Mouse (Mus musculus): ENCODE measurements around the gene Xrra1. TPM values are rescaled to one million over a fixed set of nuclear protein-coding genes. Genes with fewer than 3 reads are reported as not detected.

Xrra1 gene
- polyA plus RNA-seq, 1 experiment from 2014 or later = 0.44 TPM

- H3K4me2 ChIP-seq = no peak overlapping the region
- no peak overlapping the region for H3K4me3 ChIP-seq (ENCODE audit: low read depth, low read length)
- WGBS = 82% methylated on average over 2 of the region's 2 CpGs
- no peak overlapping the region for H3K27ac ChIP-seq (ENCODE audit: low read depth, low read length)
- no peak overlapping the region for H3K9ac ChIP-seq (ENCODE audit: low read length)
- DNase-seq (ENCODE audit: low spot score, missing footprints) (no peak), ATAC-seq (ENCODE audit: low FRiP score) (no peak)
- H3K27me3 ChIP-seq (ENCODE audit: control insufficient read depth, insufficient read depth, low read length) = no peaks in the 10 kb centered on the region
- no peaks in the 10 kb centered on the region for H3K9me3 ChIP-seq (ENCODE audit: control insufficient read depth, low read length)
- H3K4me1 ChIP-seq (ENCODE audit: control insufficient read depth, insufficient read depth, low read length) = peaks cover 6% of the 10 kb centered on the region; the same call in 1 of the 2 replicates
- no peaks in the 10 kb centered on the region for H3K36me3 ChIP-seq (ENCODE audit: control insufficient read depth, insufficient read depth, low read length)
Observed at GRCm38 (mm10) chr7:99887230-99887735, 28.4 kb downstream of the Xrra1 start.

DNA sequence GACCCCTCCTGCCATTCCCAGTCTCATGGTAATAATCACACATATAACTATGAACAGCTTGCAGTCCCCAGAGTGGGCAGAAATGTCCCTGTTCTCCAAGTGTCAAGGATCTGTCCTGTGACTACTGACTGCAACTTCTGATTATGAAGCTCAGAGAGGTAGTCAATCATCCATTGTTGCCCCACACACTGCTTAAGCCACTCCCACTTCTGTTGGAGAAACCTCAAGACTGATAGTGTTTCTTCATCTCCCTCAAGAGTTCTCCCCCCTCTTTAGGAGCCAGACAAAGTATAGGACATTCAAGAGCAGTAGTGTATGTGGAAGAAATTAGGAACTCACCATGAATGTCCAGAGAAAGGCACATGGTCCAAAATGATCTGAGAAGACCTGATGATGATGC lies 28.8 kb downstream of the Xrra1 start:
- ATAC-seq (ENCODE audit: low FRiP score) = no peak
- Histone ChIP-seq H3K27ac (ENCODE audit: low read depth, low read length) (no peak overlapping the region), H3K27me3 (ENCODE audit: control insufficient read depth, insufficient read depth, low read length) (no peaks in the 10 kb centered on the region)

DNA sequence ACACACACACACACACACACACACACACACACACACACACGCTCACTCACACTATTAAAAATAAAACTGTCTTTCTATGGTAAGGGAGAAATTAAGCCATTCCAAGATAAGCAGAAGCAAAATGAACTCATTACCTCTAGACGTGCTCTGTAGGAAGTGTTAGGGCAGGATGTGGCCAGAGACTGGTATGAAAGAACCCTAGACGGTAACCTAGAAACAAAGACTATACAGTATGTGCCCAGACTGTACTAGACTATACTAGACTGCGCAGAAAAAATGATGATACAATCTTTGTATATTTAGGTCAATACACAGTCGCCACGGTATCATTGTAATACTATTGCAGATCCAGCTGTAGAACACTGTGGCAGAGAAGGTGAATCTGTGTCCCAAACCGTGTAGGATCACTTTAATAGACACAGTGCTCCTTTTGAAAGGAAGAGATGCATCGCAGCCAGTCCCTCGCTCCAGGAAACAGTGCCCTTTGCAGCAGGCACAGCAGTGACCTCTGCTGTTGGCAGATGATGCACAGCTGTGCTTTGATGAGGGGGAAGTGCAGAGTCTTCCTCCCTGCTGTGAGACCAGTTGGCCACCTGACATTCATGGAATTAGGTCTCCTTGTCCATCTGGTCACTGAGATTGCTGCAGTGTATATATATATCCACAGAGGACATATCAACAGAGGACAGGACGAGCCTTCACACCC lies 30.4 kb downstream of the Xrra1 start:
- H3K4me2 ChIP-seq = no peak overlapping the region
- no peak overlapping the region for H3K27ac ChIP-seq (ENCODE audit: low read depth, low read length)
- H3K9ac ChIP-seq (ENCODE audit: low read length) = no peak overlapping the region
- ATAC-seq (ENCODE audit: low FRiP score) (no peak), DNase-seq (ENCODE audit: low spot score, missing footprints) (no peak)
- no peaks in the 10 kb centered on the region for H3K9me3 ChIP-seq (ENCODE audit: control insufficient read depth, low read length)
- no peaks in the 10 kb centered on the region for H3K36me3 ChIP-seq (ENCODE audit: control insufficient read depth, insufficient read depth, low read length)
- H3K4me3 ChIP-seq (ENCODE audit: low read depth, low read length) = no peak overlapping the region
- H3K4me1 ChIP-seq (ENCODE audit: control insufficient read depth, insufficient read depth, low read length) = peaks cover 6% of the 10 kb centered on the region; the same call in 1 of the 2 replicates
- no peaks in the 10 kb centered on the region for H3K27me3 ChIP-seq (ENCODE audit: control insufficient read depth, insufficient read depth, low read length)
- WGBS = 48% methylated on average over 10 of the region's 10 CpGs

More for the DNA sequence above, 28.8 kb downstream of the Xrra1 start:
- H3K9ac ChIP-seq (ENCODE audit: low read length) = no peak overlapping the region
- no peak for DNase-seq (ENCODE audit: low spot score, missing footprints)
- peaks cover 6% of the 10 kb centered on the region; the same call in 1 of the 2 replicates for H3K4me1 ChIP-seq (ENCODE audit: control insufficient read depth, insufficient read depth, low read length)
- no peaks in the 10 kb centered on the region for H3K36me3 ChIP-seq (ENCODE audit: control insufficient read depth, insufficient read depth, low read length)
- no peak overlapping the region for H3K4me2 ChIP-seq
- no peak overlapping the region for H3K4me3 ChIP-seq (ENCODE audit: low read depth, low read length)
- no peaks in the 10 kb centered on the region for H3K9me3 ChIP-seq (ENCODE audit: control insufficient read depth, low read length)

DNA sequence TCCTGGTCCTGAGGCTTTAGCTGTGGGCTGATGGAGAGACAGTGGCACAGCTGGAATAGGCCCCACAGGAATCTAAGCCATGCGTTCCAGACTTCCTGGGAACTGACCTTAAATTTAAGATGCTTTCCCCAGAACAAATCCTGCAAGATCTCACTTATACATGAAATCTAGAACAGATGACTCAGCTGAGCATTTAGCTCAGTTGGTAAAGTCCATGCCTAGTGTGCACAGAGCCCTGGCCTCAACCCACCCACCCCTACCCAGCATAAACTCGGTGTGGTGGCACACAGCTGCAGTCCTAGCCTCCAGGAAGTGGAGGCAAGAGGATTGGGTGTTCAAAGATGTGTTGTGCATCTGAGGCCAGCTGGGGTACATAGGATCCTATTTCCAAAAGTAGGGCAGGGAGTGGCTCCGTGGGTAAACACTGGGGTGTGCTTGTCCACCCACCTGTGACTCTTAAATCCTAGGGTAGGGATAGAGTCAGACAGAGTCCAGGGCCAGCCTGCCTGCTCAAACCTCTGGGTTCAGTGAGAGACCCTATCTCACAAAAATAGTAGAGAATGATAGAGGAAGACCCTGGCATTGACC lies 31.3 kb downstream of the Xrra1 start:
- 68% methylated on average over 3 of the region's 3 CpGs for WGBS

DNA sequence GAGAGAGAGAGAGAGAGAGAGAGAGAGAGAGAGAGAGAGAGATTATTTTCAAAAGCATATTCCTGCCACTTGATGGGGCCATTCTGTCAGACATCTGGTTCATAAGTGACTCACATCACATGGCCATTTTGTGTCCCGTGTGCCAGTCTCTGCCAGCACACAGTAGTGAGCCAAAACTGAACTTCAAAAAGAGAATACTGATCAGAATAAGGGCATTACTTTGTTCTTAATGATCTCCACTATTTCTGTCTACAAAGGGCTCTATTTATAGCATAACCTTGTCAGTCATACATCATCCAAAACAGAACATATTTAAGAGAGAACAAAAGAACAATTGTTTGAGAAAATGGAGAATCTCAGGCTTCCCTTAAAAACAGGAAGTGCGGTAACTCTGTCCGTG lies 32.6 kb downstream of the Xrra1 start:
- Histone ChIP-seq H3K4me2 (no peak overlapping the region), H3K9me3 (ENCODE audit: control insufficient read depth, low read length) (no peaks in the 10 kb centered on the region), H3K36me3 (ENCODE audit: control insufficient read depth, insufficient read depth, low read length) (no peaks in the 10 kb centered on the region), H3K27ac (ENCODE audit: low read depth, low read length) (no peak overlapping the region), H3K27me3 (ENCODE audit: control insufficient read depth, insufficient read depth, low read length) (no peaks in the 10 kb centered on the region), H3K9ac (ENCODE audit: low read length) (no peak overlapping the region), H3K4me3 (ENCODE audit: low read depth, low read length) (no peak overlapping the region), H3K4me1 (ENCODE audit: control insufficient read depth, insufficient read depth, low read length) (no peaks in the 10 kb centered on the region)
- DNase-seq (ENCODE audit: low spot score, missing footprints) = no peak
- WGBS = 87% methylated on average over 3 of the region's 3 CpGs
- ATAC-seq (ENCODE audit: low FRiP score) = no peak

More for the DNA sequence above, 31.3 kb downstream of the Xrra1 start:
- no peak for DNase-seq (ENCODE audit: low spot score, missing footprints)
- H3K4me2 ChIP-seq = no peak overlapping the region
- peaks cover 6% of the 10 kb centered on the region; the same call in 1 of the 2 replicates for H3K4me1 ChIP-seq (ENCODE audit: control insufficient read depth, insufficient read depth, low read length)
- ATAC-seq (ENCODE audit: low FRiP score) = no peak
- H3K9ac ChIP-seq (ENCODE audit: low read length) = no peak overlapping the region
- H3K27ac ChIP-seq (ENCODE audit: low read depth, low read length) = no peak overlapping the region
- no peaks in the 10 kb centered on the region for H3K9me3 ChIP-seq (ENCODE audit: control insufficient read depth, low read length)
- H3K27me3 ChIP-seq (ENCODE audit: control insufficient read depth, insufficient read depth, low read length) = no peaks in the 10 kb centered on the region
- no peaks in the 10 kb centered on the region for H3K36me3 ChIP-seq (ENCODE audit: control insufficient read depth, insufficient read depth, low read length)
- H3K4me3 ChIP-seq (ENCODE audit: low read depth, low read length) = no peak overlapping the region

GRCm38 (mm10) chr7:99892351-99892750 lies 33.4 kb downstream of the Xrra1 start:
- no peaks in the 10 kb centered on the region for H3K4me1 ChIP-seq (ENCODE audit: control insufficient read depth, insufficient read depth, low read length)
- DNase-seq (ENCODE audit: low spot score, missing footprints) (no peak), ATAC-seq (ENCODE audit: low FRiP score) (no peak)
- no peak overlapping the region for H3K27ac ChIP-seq (ENCODE audit: low read depth, low read length)
- H3K9ac ChIP-seq (ENCODE audit: low read length) = no peak overlapping the region
- H3K27me3 ChIP-seq (ENCODE audit: control insufficient read depth, insufficient read depth, low read length) = no peaks in the 10 kb centered on the region
- no peak overlapping the region for H3K4me2 ChIP-seq
- no peak overlapping the region for H3K4me3 ChIP-seq (ENCODE audit: low read depth, low read length)
- no peaks in the 10 kb centered on the region for H3K36me3 ChIP-seq (ENCODE audit: control insufficient read depth, insufficient read depth, low read length)
- H3K9me3 ChIP-seq (ENCODE audit: control insufficient read depth, low read length) = no peaks in the 10 kb centered on the region
- 93% methylated on average over 2 of the region's 2 CpGs for WGBS

- Histone ChIP-seq H3K36me3 (ENCODE audit: control insufficient read depth, insufficient read depth, low read length) (no peaks in the 10 kb centered on the region), H3K4me2 (no peak overlapping the region), H3K4me3 (ENCODE audit: low read depth, low read length) (no peak overlapping the region), H3K9ac (ENCODE audit: low read length) (no peak overlapping the region), H3K27ac (ENCODE audit: low read depth, low read length) (no peak overlapping the region), H3K9me3 (ENCODE audit: control insufficient read depth, low read length) (no peaks in the 10 kb centered on the region), H3K4me1 (ENCODE audit: control insufficient read depth, insufficient read depth, low read length) (no peaks in the 10 kb centered on the region), H3K27me3 (ENCODE audit: control insufficient read depth, insufficient read depth, low read length) (no peaks in the 10 kb centered on the region)
- ATAC-seq (ENCODE audit: low FRiP score) = no peak
- DNase-seq (ENCODE audit: low spot score, missing footprints) = no peak
- 84% methylated on average over 3 of the region's 3 CpGs for WGBS
Observed at GRCm38 (mm10) chr7:99893967-99894366, 35.1 kb downstream of the Xrra1 start.

GRCm38 (mm10) chr7:99894478-99894877 lies 35.6 kb downstream of the Xrra1 start:
- no peak overlapping the region for H3K4me2 ChIP-seq
- H3K4me3 ChIP-seq (ENCODE audit: low read depth, low read length) = no peak overlapping the region
- WGBS = 80% methylated on average over 6 of the region's 6 CpGs

GRCm38 (mm10) chr7:99896905-99897304 lies 38.0 kb downstream of the Xrra1 start:
- Histone ChIP-seq H3K27ac (ENCODE audit: low read depth, low read length) (no peak overlapping the region), H3K4me2 (no peak overlapping the region), H3K4me3 (ENCODE audit: low read depth, low read length) (no peak overlapping the region)

More at GRCm38 (mm10) chr7:99894478-99894877, 35.6 kb downstream of the Xrra1 start:
- Histone ChIP-seq H3K27ac (ENCODE audit: low read depth, low read length) (no peak overlapping the region), H3K27me3 (ENCODE audit: control insufficient read depth, insufficient read depth, low read length) (no peaks in the 10 kb centered on the region), H3K36me3 (ENCODE audit: control insufficient read depth, insufficient read depth, low read length) (no peaks in the 10 kb centered on the region), H3K9me3 (ENCODE audit: control insufficient read depth, low read length) (no peaks in the 10 kb centered on the region), H3K9ac (ENCODE audit: low read length) (no peak overlapping the region), H3K4me1 (ENCODE audit: control insufficient read depth, insufficient read depth, low read length) (no peaks in the 10 kb centered on the region)
- ATAC-seq (ENCODE audit: low FRiP score) (no peak), DNase-seq (ENCODE audit: low spot score, missing footprints) (no peak)

More at GRCm38 (mm10) chr7:99896905-99897304, 38.0 kb downstream of the Xrra1 start:
- no peak overlapping the region for H3K9ac ChIP-seq (ENCODE audit: low read length)
- H3K4me1 ChIP-seq (ENCODE audit: control insufficient read depth, insufficient read depth, low read length) = no peaks in the 10 kb centered on the region
- H3K27me3 ChIP-seq (ENCODE audit: control insufficient read depth, insufficient read depth, low read length) = no peaks in the 10 kb centered on the region
- H3K9me3 ChIP-seq (ENCODE audit: control insufficient read depth, low read length) = no peaks in the 10 kb centered on the region
- DNase-seq (ENCODE audit: low spot score, missing footprints) (no peak), ATAC-seq (ENCODE audit: low FRiP score) (no peak)
- WGBS = 83% methylated on average over 4 of the region's 4 CpGs
- H3K36me3 ChIP-seq (ENCODE audit: control insufficient read depth, insufficient read depth, low read length) = no peaks in the 10 kb centered on the region
